Mouse (Mus musculus): ENCODE results near the gene Ankrd33. TPM values are rescaled to one million over a fixed set of nuclear protein-coding genes. Genes with fewer than 3 reads are reported as not detected.

The Ankrd33 gene
- polyA plus RNA-seq, 2 experiments = not detected

- no peaks in the 10 kb centered on the region for H3K9me3 ChIP-seq (ENCODE audit: control insufficient read depth, low read length)
- WGBS = 69% methylated on average over 2 of the region's 3 CpGs
- H3K27ac ChIP-seq (replicated peaks; ENCODE audit: low read depth, low read length) = no peak overlapping the region
- H3K9ac ChIP-seq (ENCODE audit: low read depth, low read length, severe bottlenecking) = no peak overlapping the region
- no peak overlapping the region for H3K4me3 ChIP-seq (replicated peaks; ENCODE audit: low read length)
- TF ChIP-seq POLR2A (IDR thresholded peaks at IDR 0.05; ENCODE audit: borderline replicate concordance, extremely low read depth, insufficient read depth, insufficient read length) = no peak
- no peak overlapping the region for H3K4me2 ChIP-seq (replicated peaks; ENCODE audit: low read depth, low read length, severe bottlenecking)
- ATAC-seq (ENCODE audit: low FRiP score, low read depth) (no peak), DNase-seq (ENCODE audit: low spot score) (no peak)
- no peaks in the 10 kb centered on the region for H3K27me3 ChIP-seq (ENCODE audit: control insufficient read depth, insufficient read depth, low read length)
- no peaks in the 10 kb centered on the region for H3K36me3 ChIP-seq (ENCODE audit: control insufficient read depth, insufficient read depth, low read length)
- peaks cover 13% of the 10 kb centered on the region for H3K4me1 ChIP-seq (ENCODE audit: control insufficient read depth, insufficient read depth, low read length)
These were observed 14.6 kb upstream of the Ankrd33 start for GRCm38 (mm10) chr15:101100996-101101395.

GRCm38 (mm10) chr15:101103605-101104304 lies 11.8 kb upstream of the Ankrd33 start:
- H3K4me1 ChIP-seq (ENCODE audit: control insufficient read depth, insufficient read depth, low read length) = peaks cover 4% of the 10 kb centered on the region
- ATAC-seq (ENCODE audit: low FRiP score, low read depth) (no peak), DNase-seq (ENCODE audit: low spot score) (no peak)
- TF ChIP-seq POLR2A (IDR thresholded peaks at IDR 0.05; ENCODE audit: borderline replicate concordance, extremely low read depth, insufficient read depth, insufficient read length) = no peak
- H3K9ac ChIP-seq (ENCODE audit: low read depth, low read length, severe bottlenecking) = no peak overlapping the region
- no peak overlapping the region for H3K27ac ChIP-seq (replicated peaks; ENCODE audit: low read depth, low read length)
- H3K4me2 ChIP-seq (replicated peaks; ENCODE audit: low read depth, low read length, severe bottlenecking) = no peak overlapping the region
- no peaks in the 10 kb centered on the region for H3K36me3 ChIP-seq (ENCODE audit: control insufficient read depth, insufficient read depth, low read length)
- no peaks in the 10 kb centered on the region for H3K9me3 ChIP-seq (ENCODE audit: control insufficient read depth, low read length)
- H3K4me3 ChIP-seq (replicated peaks; ENCODE audit: low read length) = no peak overlapping the region
- 59% methylated on average over 9 of the region's 9 CpGs for WGBS
- H3K27me3 ChIP-seq (ENCODE audit: control insufficient read depth, insufficient read depth, low read length) = no peaks in the 10 kb centered on the region

- DNase-seq (ENCODE audit: low spot score) (peak; percentile 44), ATAC-seq (ENCODE audit: low FRiP score, low read depth) (peak; percentile 71)
- no peaks in the 10 kb centered on the region for H3K9me3 ChIP-seq (ENCODE audit: control insufficient read depth, low read length)
- no peaks in the 10 kb centered on the region for H3K27me3 ChIP-seq (ENCODE audit: control insufficient read depth, insufficient read depth, low read length)
- no peak for TF ChIP-seq POLR2A (IDR thresholded peaks at IDR 0.05; ENCODE audit: borderline replicate concordance, extremely low read depth, insufficient read depth, insufficient read length)
- no peaks in the 10 kb centered on the region for H3K36me3 ChIP-seq (ENCODE audit: control insufficient read depth, insufficient read depth, low read length)
- peak overlapping the region; percentile 11 for H3K4me2 ChIP-seq (replicated peaks; ENCODE audit: low read depth, low read length, severe bottlenecking)
- H3K27ac ChIP-seq (replicated peaks; ENCODE audit: low read depth, low read length) = no peak overlapping the region
- WGBS = 16% methylated on average over 12 of the region's 12 CpGs
- H3K4me1 ChIP-seq (ENCODE audit: control insufficient read depth, insufficient read depth, low read length) = no peaks in the 10 kb centered on the region; the same call in 1 of the 2 replicates
- no peak overlapping the region for H3K4me3 ChIP-seq (replicated peaks; ENCODE audit: low read length)
- no peak overlapping the region for H3K9ac ChIP-seq (ENCODE audit: low read depth, low read length, severe bottlenecking)
These were observed 10.0 kb upstream of the Ankrd33 start for GRCm38 (mm10) chr15:101105496-101105994.

GRCm38 (mm10) chr15:101106011-101106410 lies 9.5 kb upstream of the Ankrd33 start:
- Histone ChIP-seq H3K27me3 (ENCODE audit: control insufficient read depth, insufficient read depth, low read length) (no peaks in the 10 kb centered on the region), H3K4me3 (replicated peaks; ENCODE audit: low read length) (no peak overlapping the region), H3K9me3 (ENCODE audit: control insufficient read depth, low read length) (no peaks in the 10 kb centered on the region), H3K4me2 (replicated peaks; ENCODE audit: low read depth, low read length, severe bottlenecking) (no peak overlapping the region), H3K27ac (replicated peaks; ENCODE audit: low read depth, low read length) (no peak overlapping the region), H3K9ac (ENCODE audit: low read depth, low read length, severe bottlenecking) (no peak overlapping the region), H3K4me1 (ENCODE audit: control insufficient read depth, insufficient read depth, low read length) (no peaks in the 10 kb centered on the region; the same call in 1 of the 2 replicates), H3K36me3 (ENCODE audit: control insufficient read depth, insufficient read depth, low read length) (no peaks in the 10 kb centered on the region)
- DNase-seq (ENCODE audit: low spot score) (no peak), ATAC-seq (ENCODE audit: low FRiP score, low read depth) (no peak)
- 86% methylated on average over 10 of the region's 10 CpGs for WGBS
- TF ChIP-seq POLR2A (IDR thresholded peaks at IDR 0.05; ENCODE audit: borderline replicate concordance, extremely low read depth, insufficient read depth, insufficient read length) = no peak

- no peak for TF ChIP-seq POLR2A (IDR thresholded peaks at IDR 0.05; ENCODE audit: borderline replicate concordance, extremely low read depth, insufficient read depth, insufficient read length)
- H3K4me3 ChIP-seq (replicated peaks; ENCODE audit: low read length) = no peak overlapping the region
- no peaks in the 10 kb centered on the region for H3K9me3 ChIP-seq (ENCODE audit: control insufficient read depth, low read length)
- H3K27me3 ChIP-seq (ENCODE audit: control insufficient read depth, insufficient read depth, low read length) = no peaks in the 10 kb centered on the region
- H3K9ac ChIP-seq (ENCODE audit: low read depth, low read length, severe bottlenecking) = no peak overlapping the region
- peaks cover 2% of the 10 kb centered on the region; the same call in 1 of the 2 replicates for H3K4me1 ChIP-seq (ENCODE audit: control insufficient read depth, insufficient read depth, low read length)
- no peak for ATAC-seq (ENCODE audit: low FRiP score, low read depth)
- 91% methylated on average over 5 of the region's 5 CpGs for WGBS
- no peak for DNase-seq (ENCODE audit: low spot score)
- no peak overlapping the region for H3K27ac ChIP-seq (replicated peaks; ENCODE audit: low read depth, low read length)
- no peak overlapping the region for H3K4me2 ChIP-seq (replicated peaks; ENCODE audit: low read depth, low read length, severe bottlenecking)
- no peaks in the 10 kb centered on the region for H3K36me3 ChIP-seq (ENCODE audit: control insufficient read depth, insufficient read depth, low read length)
These were observed 7.5 kb upstream of the Ankrd33 start for GRCm38 (mm10) chr15:101107906-101108671.
